Comparison of ENCODE assay signal across 9 mouse cellular contexts in the genomic region with DNA sequence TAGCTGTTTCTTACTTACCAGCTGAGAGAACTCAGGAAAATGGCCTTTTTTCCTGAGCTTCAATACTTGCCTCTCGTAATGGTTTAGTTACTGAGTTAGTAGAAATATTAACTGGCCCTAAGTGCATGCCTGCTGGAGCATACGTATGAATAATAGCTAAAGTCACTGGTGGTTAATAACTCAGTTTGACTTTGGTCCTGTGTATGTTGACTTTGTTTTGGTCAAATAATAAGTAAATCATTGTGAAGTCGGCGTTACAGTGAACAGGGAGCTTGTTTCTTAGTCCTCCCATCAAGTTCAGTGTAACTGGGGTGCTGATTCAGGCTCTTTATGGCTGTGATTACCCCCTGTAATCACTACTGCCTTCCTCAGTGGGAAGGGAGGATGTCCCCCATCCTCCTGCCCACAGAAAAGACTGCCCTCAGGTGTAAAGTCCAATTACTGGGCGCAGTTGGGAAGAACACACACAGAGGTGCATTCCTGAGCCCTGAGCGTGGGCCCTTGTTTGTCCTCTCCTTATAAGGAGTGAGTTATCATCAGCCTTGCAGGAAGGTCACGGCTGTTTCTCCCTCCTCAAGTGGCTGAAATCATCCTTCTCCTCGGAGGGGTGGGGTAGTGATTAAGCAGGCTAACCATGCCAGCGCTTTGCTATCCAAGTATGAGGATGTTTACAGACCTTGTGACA. TPM values are rescaled to one million over a fixed set of nuclear protein-coding genes. Genes with fewer than 3 reads are reported as not detected.
DNase-seq lines count a peak whose midpoint lies in the region; ATAC-seq lines count a peak whose summit lies in the region.
"Had no signal": no experiment of that assay in that cellular context is flagged by ENCODE, and none has a peak within 500 bp of the region (broad histone marks: within the 10 kb centered on the region; RNA-seq: fewer than 3 reads in every experiment).

No protein-coding gene starts in this region.

- no peaks in the 10 kb centered on the region; the same call in 1 of the 2 replicates for H3K27me3 ChIP-seq in forebrain, embryonic 10.5 days (ENCODE audit: poor library complexity, severe bottlenecking)
- H3K27me3 ChIP-seq in forebrain, embryonic 12.5 days: no peaks in the 10 kb centered on the region

- no peak overlapping the region for H3K9ac ChIP-seq in forebrain, embryonic 12.5 days

- H3K4me2 ChIP-seq in forebrain, embryonic 12.5 days: no peak overlapping the region

- no peak overlapping the region for H3K4me3 ChIP-seq in forebrain, embryonic 10.5 days
- no peak overlapping the region for H3K4me3 ChIP-seq in forebrain, embryonic 12.5 days (replicated peaks)
- H3K4me3 ChIP-seq: megakaryocyte, embryonic 14.5 days had no signal

- H3K27ac ChIP-seq in forebrain, embryonic 10.5 days: peak overlapping the region; percentile 69
- H3K27ac ChIP-seq in forebrain, embryonic 12.5 days: no peak overlapping the region

- WGBS in forebrain, embryonic 10.5 days: 64% methylated on average over 9 of the region's 9 CpGs
- WGBS in forebrain, embryonic 12.5 days: 75% methylated on average over 9 of the region's 9 CpGs

- intact Hi-C loops in left cerebral cortex, postnatal 14 days (cut with DNase I): no loop called here
- intact Hi-C loops in left cerebral cortex, postnatal 36 days (cut with DNase I): no loop called here

- H3K9me3 ChIP-seq in forebrain, embryonic 10.5 days: no peaks in the 10 kb centered on the region
- no peaks in the 10 kb centered on the region for H3K9me3 ChIP-seq in forebrain, embryonic 12.5 days
- H3K9me3 ChIP-seq: megakaryocyte, embryonic 14.5 days had no signal

- no peak for ATAC-seq in forebrain, embryonic 12.5 days (ENCODE audit: low FRiP score)
- ATAC-seq in megakaryocyte, adult 5-6 weeks (ENCODE audit: poor library complexity, severe bottlenecking): no peak

- DNase-seq in forebrain, embryonic 10.5 days (ENCODE audit: extremely low spot score, low spot score): no peak
- DNase-seq in embryo, embryonic 10.5 days (ENCODE audit: low spot score): peak; percentile 56
- peak; percentile 78 for DNase-seq in kidney, adult 11 months
- DNase-seq in lung, postnatal 10 days: peak; percentile 51
- DNase-seq in left cerebral cortex, postnatal 14 days (ENCODE audit: low spot score in 2 of 2): no peak
- no peak for DNase-seq in left cerebral cortex, postnatal 36 days (ENCODE audit: low spot score in 2 of 2)

- H3K4me1 ChIP-seq in forebrain, embryonic 10.5 days: peaks cover 23% of the 10 kb centered on the region
- H3K4me1 ChIP-seq in forebrain, embryonic 12.5 days: 0 out of 2 replicates have a peak, but pooled peaks cover 4% of the 10 kb centered on the region
- H3K4me1 ChIP-seq: megakaryocyte, embryonic 14.5 days had no signal

- no peaks in the 10 kb centered on the region for H3K36me3 ChIP-seq in forebrain, embryonic 10.5 days (replicated peaks)
- no peaks in the 10 kb centered on the region for H3K36me3 ChIP-seq in forebrain, embryonic 12.5 days (replicated peaks)

RNA-seq across cellular contexts. Expression of gene 4930432M17Rik, which starts 24.1 kb away (rescaled TPM):
- not detected in 2 replicates for polyA plus RNA-seq in forebrain, embryonic 10.5 days (2016; fragmentation: Nextera tagmentation; extraction: Ambion mirVana)
- polyA plus RNA-seq in forebrain, embryonic 12.5 days (2016; fragmentation: Nextera tagmentation; extraction: Ambion mirVana): not detected in 2 replicates
- total RNA-seq in left cerebral cortex, postnatal 14 days (2021): not detected
- total RNA-seq in megakaryocyte, adult 5-6 weeks (2015): not detected in 2 replicates
- total RNA-seq in megakaryocyte, adult 5-6 weeks (2017): not detected in 2 replicates
- total RNA-seq in left cerebral cortex, postnatal 36 days (2021): not detected

Comparison
In these comparisons a context has a peak if more than half of its experiments do, and no peak if none do; other contexts are left out.
1. DNase-seq: peak in embryo, embryonic 10.5 days (single experiment), kidney, adult 11 months (single experiment) and lung, postnatal 10 days (single experiment); none in forebrain, embryonic 10.5 days (single experiment), left cerebral cortex, postnatal 14 days (0 of 2) and left cerebral cortex, postnatal 36 days (0 of 2).